Mouse (Mus musculus): ENCODE measurements around the gene Olfr599. TPM values are rescaled to one million over a fixed set of nuclear protein-coding genes. Genes with fewer than 3 reads are reported as not detected.
"Not testable (repeated sequence)": the region's sequence is repeated elsewhere in the genome, so short reads cannot be mapped to it uniquely, and the experiment has no call there.

The Olfr599 gene
- polyA plus RNA-seq (2015; fragmentation: Nextera tagmentation; extraction: Ambion mirVana) = not detected in 2 replicates

GRCm38 (mm10) chr7:103335617-103336016 lies at the start of gene Olfr599:
Gene Olfr599, plus strand, starts transcription at chr7:103335917.
- WGBS = 84% methylated on average over 1 of the region's 1 CpGs
- no peak within 1 kb of the TSS for H3K4me2 ChIP-seq
- H3K9me3 ChIP-seq (replicated peaks) = no peaks in the 10 kb centered on the region
- no peaks in the 10 kb centered on the region for H3K27me3 ChIP-seq
- no peaks in the 10 kb centered on the region for H3K36me3 ChIP-seq
- no peak within 1 kb of the TSS for H3K4me3 ChIP-seq (replicated peaks)
- H3K27ac ChIP-seq = no peak within 1 kb of the TSS
- ATAC-seq (replicated peaks; ENCODE audit: low FRiP score) = no peak
- no peak within 1 kb of the TSS for H3K9ac ChIP-seq
- H3K4me1 ChIP-seq = no peaks in the 10 kb centered on the region

GRCm38 (mm10) chr7:103305348-103305747 lies 30.4 kb upstream of the Olfr599 start, which contains the start of gene Olfr596:
Gene Olfr596, plus strand, starts transcription at chr7:103305648.
- ATAC-seq (replicated peaks; ENCODE audit: low FRiP score); H3K4me2 ChIP-seq; H3K4me1 ChIP-seq; H3K4me3 ChIP-seq (replicated peaks); H3K36me3 ChIP-seq; H3K9me3 ChIP-seq (replicated peaks); H3K27me3 ChIP-seq; H3K27ac ChIP-seq; H3K9ac ChIP-seq: not testable (repeated sequence)
- WGBS = 83% methylated on average over 2 of the region's 2 CpGs

- H3K4me2 ChIP-seq = not testable (repeated sequence)
- 87% methylated on average over 2 of the region's 2 CpGs for WGBS
Observed at GRCm38 (mm10) chr7:103316015-103316414, 19.7 kb upstream of the Olfr599 start, which contains the start of gene Olfr597. Gene Olfr597, plus strand, starts transcription at chr7:103316315.

GRCm38 (mm10) chr7:103323268-103323667 lies 12.4 kb upstream of the Olfr599 start, which contains the start of gene Olfr598:
Gene Olfr598, plus strand, starts transcription at chr7:103323568.
- no peak within 1 kb of the TSS for H3K27ac ChIP-seq
- H3K9me3 ChIP-seq (replicated peaks) = no peaks in the 10 kb centered on the region
- no peaks in the 10 kb centered on the region for H3K27me3 ChIP-seq
- ATAC-seq (replicated peaks; ENCODE audit: low FRiP score) = no peak
- no peaks in the 10 kb centered on the region for H3K4me1 ChIP-seq
- H3K36me3 ChIP-seq = no peaks in the 10 kb centered on the region
- H3K9ac ChIP-seq = no peak within 1 kb of the TSS
- no peak within 1 kb of the TSS for H3K4me3 ChIP-seq (replicated peaks)
- H3K4me2 ChIP-seq = no peak within 1 kb of the TSS

More at GRCm38 (mm10) chr7:103316015-103316414, 19.7 kb upstream of the Olfr599 start, which contains the start of gene Olfr597:
- H3K4me1 ChIP-seq; H3K4me3 ChIP-seq (replicated peaks); H3K27ac ChIP-seq; H3K36me3 ChIP-seq; H3K27me3 ChIP-seq; H3K9ac ChIP-seq; H3K9me3 ChIP-seq (replicated peaks); ATAC-seq (replicated peaks; ENCODE audit: low FRiP score): not testable (repeated sequence)

DNA sequence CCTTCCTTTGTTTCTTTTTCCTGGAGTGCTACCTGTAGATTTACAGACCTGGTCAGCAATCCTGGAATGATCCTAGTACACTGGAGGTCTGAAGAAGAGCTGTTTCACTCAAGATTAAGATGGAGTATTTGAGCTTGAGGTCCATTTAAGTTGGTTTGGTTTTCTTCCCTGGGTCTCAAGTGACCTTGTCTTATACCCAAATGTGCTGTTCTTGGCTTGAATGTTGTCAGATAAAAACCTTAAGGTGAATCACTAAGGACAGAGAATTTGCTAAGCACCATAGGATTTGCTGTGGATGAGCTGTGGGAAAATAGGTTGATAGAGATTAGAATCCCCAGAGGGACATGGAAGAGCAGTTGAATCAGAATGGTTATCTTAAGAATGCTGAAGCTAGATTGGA lies 13.9 kb downstream of the Olfr599 start, which contains the start of gene Olfr600:
TSS of gene Olfr600 (minus strand) at position 101 of the 400 bp plus-strand sequence.
- H3K9me3 ChIP-seq (replicated peaks) = no peaks in the 10 kb centered on the region
- no peaks in the 10 kb centered on the region for H3K36me3 ChIP-seq
- no peak within 1 kb of the TSS for H3K9ac ChIP-seq
- H3K4me1 ChIP-seq = no peaks in the 10 kb centered on the region
- H3K4me2 ChIP-seq = no peak within 1 kb of the TSS
- no peak within 1 kb of the TSS for H3K4me3 ChIP-seq (replicated peaks)
- no peak for ATAC-seq (replicated peaks; ENCODE audit: low FRiP score)
- H3K27me3 ChIP-seq = no peaks in the 10 kb centered on the region
- H3K27ac ChIP-seq = no peak within 1 kb of the TSS

- H3K27me3 ChIP-seq = no peaks in the 10 kb centered on the region
- H3K27ac ChIP-seq = no peak within 1 kb of the TSS
- ATAC-seq (replicated peaks; ENCODE audit: low FRiP score) = no peak
- no peak within 1 kb of the TSS for H3K4me2 ChIP-seq
- H3K4me3 ChIP-seq (replicated peaks) = no peak within 1 kb of the TSS
- no peaks in the 10 kb centered on the region for H3K4me1 ChIP-seq
- no peaks in the 10 kb centered on the region for H3K9me3 ChIP-seq (replicated peaks)
- H3K36me3 ChIP-seq = no peaks in the 10 kb centered on the region
- WGBS = 95% methylated on average over 1 of the region's 1 CpGs
- H3K9ac ChIP-seq = no peak within 1 kb of the TSS
Observed at GRCm38 (mm10) chr7:103362555-103362954, 26.8 kb downstream of the Olfr599 start, which contains the start of gene Olfr601. Gene Olfr601, minus strand, starts transcription at chr7:103362655.

GRCm38 (mm10) chr7:103386077-103386476 lies 50.4 kb downstream of the Olfr599 start, which contains the start of gene Olfr603:
Gene Olfr603, minus strand, starts transcription at chr7:103386177.
- H3K27me3 ChIP-seq = no peaks in the 10 kb centered on the region
- no peak for ATAC-seq (replicated peaks; ENCODE audit: low FRiP score)
- no peaks in the 10 kb centered on the region for H3K9me3 ChIP-seq (replicated peaks)
- no peak within 1 kb of the TSS for H3K27ac ChIP-seq
- no peaks in the 10 kb centered on the region for H3K36me3 ChIP-seq
- H3K4me2 ChIP-seq = no peak within 1 kb of the TSS
- no peak within 1 kb of the TSS for H3K4me3 ChIP-seq (replicated peaks)
- H3K9ac ChIP-seq = no peak within 1 kb of the TSS
- no peaks in the 10 kb centered on the region for H3K4me1 ChIP-seq

Other genes starting within 250 kb of the Olfr599 start
- gene Olfr585, start 238.2 kb upstream of the Olfr599 start, polyA plus RNA-seq (2015; fragmentation: Nextera tagmentation; extraction: Ambion mirVana) = not detected in 2 replicates
- gene Olfr586, start 210.3 kb upstream of the Olfr599 start, polyA plus RNA-seq (2015; fragmentation: Nextera tagmentation; extraction: Ambion mirVana) = not detected in 2 replicates
- not detected in 2 replicates for gene Olfr588-ps1, start 195.0 kb upstream of the Olfr599 start, polyA plus RNA-seq (2015; fragmentation: Nextera tagmentation; extraction: Ambion mirVana)
- not detected in 2 replicates for gene Olfr589, start 179.6 kb upstream of the Olfr599 start, polyA plus RNA-seq (2015; fragmentation: Nextera tagmentation; extraction: Ambion mirVana)
- not detected in 2 replicates for gene Olfr591, start 157.6 kb upstream of the Olfr599 start, polyA plus RNA-seq (2015; fragmentation: Nextera tagmentation; extraction: Ambion mirVana)
- not detected in 2 replicates for gene Olfr592, start 151.1 kb upstream of the Olfr599 start, polyA plus RNA-seq (2015; fragmentation: Nextera tagmentation; extraction: Ambion mirVana)
- not detected in 2 replicates for gene Olfr593, start 124.1 kb upstream of the Olfr599 start, polyA plus RNA-seq (2015; fragmentation: Nextera tagmentation; extraction: Ambion mirVana)
- not detected in 2 replicates for gene Olfr594, start 118.9 kb upstream of the Olfr599 start, polyA plus RNA-seq (2015; fragmentation: Nextera tagmentation; extraction: Ambion mirVana)
- gene Usp17ld, start 83.4 kb upstream of the Olfr599 start, polyA plus RNA-seq (2015; fragmentation: Nextera tagmentation; extraction: Ambion mirVana) = not detected in 2 replicates
- not detected in 2 replicates for gene Olfr596, start 30.3 kb upstream of the Olfr599 start, polyA plus RNA-seq (2015; fragmentation: Nextera tagmentation; extraction: Ambion mirVana)
- not detected in 2 replicates for gene Olfr597, start 19.6 kb upstream of the Olfr599 start, polyA plus RNA-seq (2015; fragmentation: Nextera tagmentation; extraction: Ambion mirVana)
- not detected in 2 replicates for gene Olfr598, start 12.3 kb upstream of the Olfr599 start, polyA plus RNA-seq (2015; fragmentation: Nextera tagmentation; extraction: Ambion mirVana)
- gene Olfr600, start 13.8 kb downstream of the Olfr599 start, polyA plus RNA-seq (2015; fragmentation: Nextera tagmentation; extraction: Ambion mirVana) = not detected in 2 replicates
- not detected in 2 replicates for gene Olfr601, start 26.7 kb downstream of the Olfr599 start, polyA plus RNA-seq (2015; fragmentation: Nextera tagmentation; extraction: Ambion mirVana)
- not detected in 2 replicates for gene Olfr603, start 50.3 kb downstream of the Olfr599 start, polyA plus RNA-seq (2015; fragmentation: Nextera tagmentation; extraction: Ambion mirVana)
- gene Usp17lc, start 79.2 kb downstream of the Olfr599 start, polyA plus RNA-seq (2015; fragmentation: Nextera tagmentation; extraction: Ambion mirVana) = not detected in 2 replicates
- gene Olfr605, start 109.5 kb downstream of the Olfr599 start, polyA plus RNA-seq (2015; fragmentation: Nextera tagmentation; extraction: Ambion mirVana) = not detected in 2 replicates
- not detected in 2 replicates for gene Olfr606, start 113.1 kb downstream of the Olfr599 start, polyA plus RNA-seq (2015; fragmentation: Nextera tagmentation; extraction: Ambion mirVana)
- gene Olfr607, start 128.2 kb downstream of the Olfr599 start, polyA plus RNA-seq (2015; fragmentation: Nextera tagmentation; extraction: Ambion mirVana) = not detected in 2 replicates
- gene Olfr608, start 134.0 kb downstream of the Olfr599 start, polyA plus RNA-seq (2015; fragmentation: Nextera tagmentation; extraction: Ambion mirVana) = not detected in 2 replicates
- not detected in 2 replicates for gene Olfr609, start 162.1 kb downstream of the Olfr599 start, polyA plus RNA-seq (2015; fragmentation: Nextera tagmentation; extraction: Ambion mirVana)
- gene Olfr610, start 176.2 kb downstream of the Olfr599 start, polyA plus RNA-seq (2015; fragmentation: Nextera tagmentation; extraction: Ambion mirVana) = not detected in 2 replicates
- gene Olfr611, start 184.9 kb downstream of the Olfr599 start, polyA plus RNA-seq (2015; fragmentation: Nextera tagmentation; extraction: Ambion mirVana) = not detected in 2 replicates
- not detected in 2 replicates for gene Olfr612, start 206.8 kb downstream of the Olfr599 start, polyA plus RNA-seq (2015; fragmentation: Nextera tagmentation; extraction: Ambion mirVana)
- not detected in 2 replicates for gene Olfr613, start 212.2 kb downstream of the Olfr599 start, polyA plus RNA-seq (2015; fragmentation: Nextera tagmentation; extraction: Ambion mirVana)
- gene Olfr615, start 220.2 kb downstream of the Olfr599 start, polyA plus RNA-seq (2015; fragmentation: Nextera tagmentation; extraction: Ambion mirVana) = not detected in 2 replicates
- not detected in 2 replicates for gene Olfr616, start 233.2 kb downstream of the Olfr599 start, polyA plus RNA-seq (2015; fragmentation: Nextera tagmentation; extraction: Ambion mirVana)
- not detected in 2 replicates for gene Olfr617, start 237.1 kb downstream of the Olfr599 start, polyA plus RNA-seq (2015; fragmentation: Nextera tagmentation; extraction: Ambion mirVana)

All from kidney, embryonic 15.5 days (tissue).